Mouse (Mus musculus): ENCODE results near the gene Gm13889. TPM values are rescaled to one million over a fixed set of nuclear protein-coding genes. Genes with fewer than 3 reads are reported as not detected.
A peak's percentile ranks its signal among the peaks of the same experiment; 100 is the strongest.

The Gm13889 gene
- total RNA-seq, 2 experiments from 2014 or later, result 42.4 to 63.0 TPM

DNA sequence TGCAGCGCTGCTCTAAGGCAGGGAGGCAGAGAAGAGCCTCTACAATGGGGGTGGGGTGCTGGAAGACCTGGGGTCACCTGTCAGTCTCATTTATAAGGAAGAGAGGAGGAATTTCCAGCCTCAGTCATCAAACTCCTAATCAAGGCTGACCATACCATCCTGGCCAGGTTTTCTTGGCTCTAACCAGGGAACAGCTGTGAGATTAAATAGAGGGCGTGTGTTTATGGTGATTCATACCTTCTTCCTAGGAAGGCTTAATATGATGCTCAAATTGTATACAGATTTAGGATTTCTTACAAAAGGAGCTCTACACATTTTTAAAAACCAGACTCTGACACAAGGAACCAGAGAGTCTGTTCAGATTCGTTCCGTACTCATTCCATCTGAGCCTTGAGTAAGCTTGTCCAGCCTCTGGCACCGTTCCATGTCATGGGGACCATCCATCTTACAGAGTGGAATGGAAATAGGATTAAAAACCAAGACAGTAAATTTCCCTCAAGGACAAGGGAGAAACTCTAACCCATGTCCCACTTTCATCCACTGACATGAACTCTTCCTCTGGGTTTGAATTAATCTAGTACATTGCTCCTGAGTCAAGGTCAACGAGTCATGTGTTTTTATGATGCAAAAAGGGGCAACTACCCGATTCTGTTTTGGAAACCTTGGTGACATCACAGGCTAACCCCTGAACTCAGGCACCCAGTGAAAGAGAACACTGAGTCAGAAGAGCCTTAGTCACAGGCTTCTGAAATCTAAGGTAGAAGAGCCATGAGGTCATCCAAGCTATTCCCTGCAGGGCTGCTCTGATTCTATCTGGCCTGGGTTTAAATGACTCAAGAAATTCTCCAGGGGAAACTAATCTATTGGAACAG lies 22.5 kb upstream of the Gm13889 start:
- Histone ChIP-seq H3K27ac (no peak overlapping the region; the same call in 1 of the 2 replicates), H3K4me3 (no peak overlapping the region)
- no peak for TF ChIP-seq CTCF (IDR thresholded peaks at IDR 0.05)
- DNase-seq (ENCODE audit: extremely low spot score in 1 of 2, low spot score in 2 of 2), result no peak
- intact Hi-C loops (cut with DNase I), result no loop called here

DNA sequence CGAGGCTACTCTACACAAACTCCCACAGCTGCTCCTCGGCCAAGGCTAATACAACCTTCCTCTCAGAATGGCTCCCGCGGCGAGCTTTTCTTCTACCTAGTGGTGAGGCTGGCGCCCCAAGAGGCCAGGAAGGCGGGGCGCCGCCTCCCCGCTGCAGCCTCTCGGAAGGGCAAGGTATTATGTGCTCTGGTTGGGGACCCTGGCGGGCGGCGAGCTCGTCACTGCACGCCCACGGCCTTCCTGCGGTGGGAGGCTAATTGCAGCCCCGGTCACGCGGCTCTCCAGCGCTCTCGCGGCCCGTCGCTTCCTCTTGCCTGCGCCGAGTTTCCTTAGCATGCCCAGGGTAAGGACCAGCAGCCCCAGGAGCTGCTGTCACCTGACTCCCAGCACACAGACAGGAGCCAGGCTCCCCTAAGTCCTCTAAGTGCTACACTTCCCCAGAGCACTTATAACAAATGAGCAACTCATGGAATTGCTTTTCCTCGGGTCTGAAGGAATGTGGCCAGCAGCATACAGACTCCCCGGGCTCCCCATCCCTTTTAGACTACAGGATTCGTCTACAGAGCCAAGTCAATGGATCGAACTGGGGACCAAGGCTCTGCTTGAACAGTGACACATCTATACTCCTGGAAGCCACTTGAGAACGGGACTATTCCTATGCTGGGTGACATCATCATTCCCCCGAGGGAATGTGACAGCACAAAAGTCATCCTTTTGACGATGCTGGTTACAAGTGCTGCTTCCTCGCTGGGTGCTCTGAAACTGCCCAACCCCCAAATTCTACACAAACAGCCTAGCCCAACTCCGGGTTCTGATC lies 19.6 kb upstream of the Gm13889 start:
- DNase-seq (ENCODE audit: extremely low spot score in 1 of 2, low spot score in 2 of 2), result peak; percentile 55 to 65
- peak overlapping the region; percentile 45 for H3K4me3 ChIP-seq
- peak; percentile 35 for TF ChIP-seq CTCF (IDR thresholded peaks at IDR 0.05)
- peak overlapping the region; percentile 85 for H3K27ac ChIP-seq
- intact Hi-C loops (cut with DNase I), result loop anchor here (1.0 kb wide), 1 partner anchor 18 kb away; no protein-coding TSS in a partner anchor

DNA sequence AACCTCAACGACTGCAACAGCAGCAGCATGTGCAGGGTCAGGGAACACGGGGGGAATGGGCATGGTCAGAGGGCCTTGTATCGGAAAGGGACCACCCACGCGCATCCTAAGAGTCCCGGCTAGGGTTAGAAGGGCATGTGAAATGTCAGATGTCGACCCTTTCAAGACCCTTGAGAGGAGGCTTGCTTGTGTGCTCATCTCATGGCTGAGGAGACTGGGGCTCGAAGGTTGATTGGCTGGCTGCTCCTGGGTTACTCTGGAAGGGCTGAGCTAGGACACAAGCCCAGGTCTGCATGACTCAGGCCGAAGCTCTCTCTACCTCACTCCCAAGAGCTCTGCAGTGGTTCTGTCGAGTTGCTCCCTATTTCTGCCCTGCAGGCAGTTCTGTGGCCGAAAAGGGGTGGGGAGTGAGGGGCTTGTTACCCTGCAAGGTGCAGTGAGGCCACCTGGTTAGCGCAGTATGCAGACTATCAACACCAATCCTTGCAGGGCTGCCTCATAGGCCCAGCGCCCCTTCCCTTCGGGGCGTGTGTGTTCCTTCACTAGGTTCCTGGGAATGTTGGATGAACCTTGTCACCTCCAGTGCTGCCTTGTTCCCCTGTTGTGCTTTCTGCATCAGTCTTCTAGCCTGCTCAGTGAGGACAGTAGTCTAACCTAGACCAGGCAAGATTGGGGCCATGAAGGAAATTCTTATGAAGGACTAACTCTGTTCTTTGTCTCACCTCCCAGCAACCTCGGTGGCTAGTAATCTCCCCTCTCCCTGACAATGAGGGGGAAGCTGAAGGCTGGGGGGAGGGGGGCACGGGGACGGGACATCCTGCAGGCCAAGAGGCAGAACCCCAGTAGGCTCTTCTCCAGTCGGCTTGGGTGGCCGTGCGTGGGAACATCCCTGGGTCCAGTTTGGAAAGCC lies 18.8 kb upstream of the Gm13889 start:
- DNase-seq (ENCODE audit: extremely low spot score in 1 of 2, low spot score in 2 of 2), result no peak
- H3K27ac ChIP-seq, result peak overlapping the region; percentile 85
- peak overlapping the region; percentile 45 for H3K4me3 ChIP-seq
- intact Hi-C loops (cut with DNase I), result no loop called here
- TF ChIP-seq CTCF (IDR thresholded peaks at IDR 0.05), result no peak

DNA sequence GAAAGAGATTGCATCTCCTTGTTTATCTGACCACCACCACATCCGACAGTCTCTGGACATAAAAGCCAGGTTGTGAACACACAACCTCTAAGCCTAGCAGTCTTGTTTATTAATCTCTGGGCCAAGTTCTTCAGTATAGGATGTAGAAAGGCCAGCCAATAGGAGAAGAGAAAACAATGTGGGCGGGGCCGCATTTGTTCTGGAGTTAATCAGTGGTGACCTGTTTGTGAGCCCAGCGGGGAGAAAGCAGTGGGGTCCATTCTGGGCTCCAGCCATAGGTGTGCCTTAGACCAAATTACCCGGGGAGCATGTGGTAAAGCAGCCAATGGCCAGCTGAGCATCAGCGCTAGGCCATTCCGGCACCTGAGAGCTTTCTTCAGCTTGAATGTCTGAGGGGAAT lies 18.0 kb upstream of the Gm13889 start:
- no peak for DNase-seq (ENCODE audit: extremely low spot score in 1 of 2, low spot score in 2 of 2)
- no peak overlapping the region for H3K4me3 ChIP-seq
- intact Hi-C loops (cut with DNase I), result no loop called here
- TF ChIP-seq CTCF (IDR thresholded peaks at IDR 0.05), result no peak
- H3K27ac ChIP-seq, result no peak overlapping the region

DNA sequence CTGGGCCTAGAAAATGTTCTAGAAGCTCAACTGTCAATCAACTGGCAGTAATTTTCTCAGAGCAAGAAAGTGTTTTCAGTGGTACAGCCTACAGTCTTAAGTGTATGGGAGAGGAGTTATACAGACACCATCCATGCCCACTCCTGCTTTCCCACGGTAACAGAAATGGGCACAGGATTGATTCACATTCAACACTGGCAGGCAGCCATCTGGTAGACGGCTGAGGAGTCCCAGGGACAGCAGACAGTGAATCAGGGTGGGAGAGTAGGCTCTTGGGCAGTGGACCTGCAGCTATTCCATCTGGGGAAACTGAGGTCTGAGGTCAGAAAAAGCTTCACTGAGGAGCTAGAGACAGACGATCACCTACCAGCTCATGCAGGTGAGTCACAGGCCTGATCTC lies 14.6 kb upstream of the Gm13889 start:
- intact Hi-C loops (cut with DNase I), result no loop called here
- Histone ChIP-seq H3K27ac (no peak overlapping the region), H3K4me3 (no peak overlapping the region)
- DNase-seq (ENCODE audit: extremely low spot score in 1 of 2, low spot score in 2 of 2), result no peak
- TF ChIP-seq CTCF (IDR thresholded peaks at IDR 0.05), result no peak

DNA sequence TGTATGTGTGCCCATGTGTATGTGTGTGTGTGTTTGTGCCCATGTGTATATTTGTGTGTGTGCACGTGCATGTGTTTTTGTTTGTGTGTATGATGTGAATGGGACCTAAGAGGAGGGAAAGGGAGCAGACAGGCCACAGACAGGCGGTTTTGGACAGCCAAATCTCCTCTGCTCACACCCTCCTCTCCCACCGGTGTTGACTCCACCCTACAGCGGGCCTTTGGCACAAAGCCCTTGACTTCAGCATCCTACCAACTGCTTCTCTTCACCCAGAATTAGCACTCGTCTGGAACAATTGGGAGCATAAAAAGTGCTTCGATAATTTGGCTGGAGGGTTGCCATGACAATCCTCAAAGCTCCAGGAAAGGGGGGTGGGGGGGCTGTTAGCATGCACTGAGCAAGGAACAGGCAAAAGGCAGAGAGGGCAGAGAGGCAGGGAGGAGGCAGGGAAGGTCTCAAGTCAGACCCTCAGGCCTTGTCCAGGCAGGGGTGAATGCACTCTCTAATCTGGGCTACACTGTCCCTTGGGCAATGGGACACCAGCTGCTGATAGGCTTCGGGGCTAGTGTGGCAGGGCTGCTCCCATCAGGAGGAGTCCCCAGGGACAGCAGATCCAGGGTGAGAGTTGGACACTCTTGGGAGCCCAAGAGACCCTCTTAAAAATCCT lies 7.6 kb upstream of the Gm13889 start:
- intact Hi-C loops (cut with DNase I), result no loop called here
- Histone ChIP-seq H3K27ac (no peak overlapping the region), H3K4me3 (no peak overlapping the region)
- no peak for DNase-seq (ENCODE audit: extremely low spot score in 1 of 2, low spot score in 2 of 2)
- no peak for TF ChIP-seq CTCF (IDR thresholded peaks at IDR 0.05)

DNA sequence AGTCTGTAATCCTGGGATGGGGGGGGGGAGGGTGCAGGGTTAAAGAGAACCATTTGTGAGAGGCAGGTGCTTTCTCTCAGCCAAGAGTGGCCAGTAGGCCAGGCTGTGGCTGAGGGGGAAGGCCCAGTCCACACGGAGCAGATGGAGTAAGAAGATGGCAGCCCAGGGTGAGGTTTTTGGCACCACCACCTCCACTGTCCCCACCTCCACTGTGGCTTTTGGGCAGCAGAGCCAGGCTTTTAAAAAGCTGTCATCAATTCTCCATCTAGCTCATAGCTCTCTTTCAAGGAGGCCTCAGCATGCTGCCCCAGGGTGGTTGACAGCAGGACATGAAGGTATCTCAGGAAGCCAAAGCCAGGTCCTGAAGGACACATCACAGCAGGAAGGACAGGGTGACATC lies 6.8 kb upstream of the Gm13889 start:
- Histone ChIP-seq H3K4me3 (no peak overlapping the region), H3K27ac (no peak overlapping the region)
- no peak for DNase-seq (ENCODE audit: extremely low spot score in 1 of 2, low spot score in 2 of 2)
- intact Hi-C loops (cut with DNase I), result no loop called here
- TF ChIP-seq CTCF (IDR thresholded peaks at IDR 0.05), result no peak

DNA sequence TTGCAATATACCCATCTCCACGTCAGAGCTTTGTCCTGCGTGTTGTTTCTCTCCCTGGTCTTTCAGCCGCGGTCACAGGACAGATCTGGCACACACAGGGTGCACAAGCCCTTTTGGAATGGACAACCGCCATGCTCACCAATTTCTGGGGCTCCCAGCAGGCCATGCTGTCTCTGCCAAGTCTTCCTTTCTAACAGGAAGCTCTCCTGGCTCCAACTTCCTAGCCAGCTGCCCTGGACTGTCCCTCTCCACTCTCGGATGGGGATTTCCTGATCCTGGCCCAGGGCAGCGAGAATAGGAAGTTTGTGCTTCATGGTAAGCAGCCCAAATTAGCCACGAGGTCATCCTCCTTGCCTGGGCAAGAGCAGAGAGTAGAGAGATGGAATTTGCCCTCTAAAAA lies 4.7 kb upstream of the Gm13889 start:
- intact Hi-C loops (cut with DNase I), result no loop called here
- Histone ChIP-seq H3K27ac (no peak overlapping the region), H3K4me3 (no peak overlapping the region)
- no peak for TF ChIP-seq CTCF (IDR thresholded peaks at IDR 0.05)
- DNase-seq (ENCODE audit: extremely low spot score in 1 of 2, low spot score in 2 of 2), result no peak

DNA sequence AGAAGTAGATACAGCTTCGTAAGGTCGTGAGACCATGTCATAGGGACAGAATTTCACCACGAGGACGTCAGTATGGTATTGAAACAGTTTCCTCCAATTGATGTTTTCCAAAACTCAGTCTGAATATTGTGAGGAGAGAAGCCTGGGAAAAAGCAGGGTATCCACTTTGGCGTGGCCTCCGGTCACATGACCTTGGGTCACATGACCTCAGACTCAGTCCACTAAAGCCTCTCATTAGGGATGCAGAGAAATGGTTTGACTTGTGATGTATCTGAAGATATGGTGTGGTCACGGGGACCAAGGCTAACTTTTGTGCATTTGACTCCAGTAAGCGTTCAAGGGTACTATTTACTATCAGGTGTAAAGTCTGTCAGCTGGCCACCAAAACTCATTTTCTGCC lies 2.3 kb upstream of the Gm13889 start:
- no peak for TF ChIP-seq CTCF (IDR thresholded peaks at IDR 0.05)
- no peak overlapping the region for H3K27ac ChIP-seq
- no peak for DNase-seq (ENCODE audit: extremely low spot score in 1 of 2, low spot score in 2 of 2)
- intact Hi-C loops (cut with DNase I), result no loop called here
- H3K4me3 ChIP-seq, result no peak overlapping the region

DNA sequence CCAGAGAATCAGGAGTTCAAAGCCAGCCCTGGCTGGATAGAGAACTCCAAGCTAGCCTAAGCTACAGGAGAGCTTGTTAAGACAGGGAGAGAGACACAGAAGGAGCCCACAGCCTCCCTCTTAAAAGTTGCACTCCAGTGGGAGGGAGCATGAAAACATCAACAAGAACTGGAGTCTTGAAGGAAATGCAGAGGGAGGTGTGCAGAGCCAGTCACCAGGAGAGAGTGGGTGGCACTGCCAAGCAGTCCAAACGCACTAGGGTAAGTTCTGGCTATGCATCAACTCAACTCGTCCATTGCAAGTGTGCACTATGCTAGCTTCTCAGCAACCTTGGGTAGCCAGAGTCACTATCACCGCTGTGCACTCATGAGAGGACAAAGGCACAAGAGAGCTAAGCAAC lies 1.2 kb upstream of the Gm13889 start:
- intact Hi-C loops (cut with DNase I), result loop anchor here (1.0 kb wide), 1 partner anchor 19 kb away; no protein-coding TSS in a partner anchor
- Histone ChIP-seq H3K27ac (no peak overlapping the region), H3K4me3 (no peak overlapping the region)
- TF ChIP-seq CTCF (IDR thresholded peaks at IDR 0.05), result no peak
- no peak for DNase-seq (ENCODE audit: extremely low spot score in 1 of 2, low spot score in 2 of 2)

DNA sequence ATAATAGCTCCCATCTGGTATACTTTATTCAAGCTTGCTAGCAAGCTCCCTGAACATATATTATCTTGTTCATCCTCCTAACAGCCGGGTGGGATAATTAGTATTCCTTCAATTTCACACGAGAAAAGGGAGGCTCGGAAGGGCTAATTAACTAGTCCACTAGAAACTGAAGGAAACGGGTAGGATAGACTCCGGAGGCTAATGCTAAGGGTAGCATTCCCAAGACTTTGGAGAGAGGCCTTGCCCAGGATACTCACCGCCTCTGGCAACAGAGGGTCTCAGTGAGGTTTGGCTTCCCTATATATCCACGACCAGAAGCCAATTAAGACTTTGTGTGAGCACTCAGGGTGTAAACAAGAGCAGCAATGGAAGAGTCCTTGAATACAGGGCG lies 779 bp upstream of the Gm13889 start:
- H3K27ac ChIP-seq, result no peak overlapping the region
- intact Hi-C loops (cut with DNase I), result loop anchor here (1.0 to 2.0 kb wide), 3 partner anchors 20 to 85 kb away; no protein-coding TSS in a partner anchor

More for the DNA sequence above, 779 bp upstream of the Gm13889 start:
- H3K4me3 ChIP-seq, result no peak overlapping the region
- TF ChIP-seq CTCF (IDR thresholded peaks at IDR 0.05), result no peak
- DNase-seq (ENCODE audit: extremely low spot score in 1 of 2, low spot score in 2 of 2), result no peak

Measured in left cerebral cortex, adult 2 months (tissue).